Mouse (Mus musculus): Measurements from ENCODE around the gene Ank3. TPM values are rescaled to one million over a fixed set of nuclear protein-coding genes. Genes with fewer than 3 reads are reported as not detected.

The Ank3 gene
- polyA plus RNA-seq, 2 experiments from 2014 or later, result 1.1 to 1.2 TPM

DNA sequence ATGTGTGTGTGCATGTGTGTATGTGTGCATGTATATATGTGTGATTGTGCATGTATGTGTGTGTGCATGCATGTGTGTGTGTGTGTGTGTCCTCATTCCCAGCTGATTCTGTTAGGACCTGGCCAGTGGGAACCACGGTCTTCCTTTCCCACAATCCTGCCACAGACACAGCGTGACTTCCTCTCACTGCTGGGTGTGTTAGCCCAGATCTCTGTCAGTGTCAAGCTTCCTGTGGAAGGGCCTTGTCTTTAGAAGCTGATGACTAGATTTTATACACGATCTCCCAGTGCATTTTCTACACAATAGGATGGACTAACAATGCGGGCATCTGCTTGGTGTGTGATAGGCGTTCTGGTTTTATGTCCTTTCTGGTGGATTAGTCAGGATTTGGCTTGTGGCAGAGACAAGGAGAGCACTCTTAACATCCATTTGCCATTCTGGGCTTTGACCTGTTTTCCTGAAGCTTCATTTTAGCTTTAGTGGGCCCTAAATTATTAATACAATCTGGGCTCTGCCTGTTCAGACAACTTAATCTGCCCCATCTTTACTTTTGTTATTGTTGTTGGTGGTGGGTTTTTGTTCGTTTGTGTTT, 322.4 kb downstream of the Ank3 start:
- no peak for ATAC-seq

DNA sequence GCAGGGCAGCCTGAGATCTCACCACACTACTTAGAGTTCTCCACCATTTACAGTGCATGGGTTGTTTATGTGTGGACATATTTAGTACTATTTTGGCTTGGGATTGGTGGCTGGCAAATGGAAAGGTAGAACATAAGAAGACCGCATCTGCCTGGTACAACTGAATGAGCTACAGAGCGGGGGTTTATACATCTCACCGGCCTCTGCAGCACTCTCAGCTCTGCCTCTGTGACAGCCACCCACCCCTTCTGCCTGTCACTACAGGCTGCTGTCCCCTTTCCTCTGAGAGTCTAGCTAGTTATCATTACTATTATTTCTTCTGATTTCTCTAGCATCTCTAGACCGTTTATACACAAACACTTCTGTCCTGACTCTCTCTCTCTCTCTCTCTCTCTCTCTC, 325.6 kb downstream of the Ank3 start:
- no peak for ATAC-seq

DNA sequence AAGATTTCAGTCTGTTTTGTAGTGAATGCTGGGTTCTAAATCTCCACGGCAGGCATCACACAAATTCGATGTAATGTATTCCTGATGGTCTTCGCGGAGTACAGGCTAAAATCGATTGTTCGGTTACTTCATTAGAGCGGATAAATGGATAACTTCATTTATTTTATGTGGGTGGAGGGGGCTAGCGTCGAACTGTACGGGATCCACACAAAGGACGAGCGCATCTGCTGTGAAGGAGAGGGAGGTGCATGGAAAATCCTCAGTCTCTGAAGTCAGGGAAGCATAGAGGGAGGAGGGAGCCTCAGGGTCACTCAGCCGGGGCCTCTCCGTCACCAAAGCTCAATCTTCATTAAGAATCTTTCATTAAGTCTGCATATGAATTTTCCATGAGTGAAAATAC, 326.5 kb downstream of the Ank3 start:
- no peak for ATAC-seq

DNA sequence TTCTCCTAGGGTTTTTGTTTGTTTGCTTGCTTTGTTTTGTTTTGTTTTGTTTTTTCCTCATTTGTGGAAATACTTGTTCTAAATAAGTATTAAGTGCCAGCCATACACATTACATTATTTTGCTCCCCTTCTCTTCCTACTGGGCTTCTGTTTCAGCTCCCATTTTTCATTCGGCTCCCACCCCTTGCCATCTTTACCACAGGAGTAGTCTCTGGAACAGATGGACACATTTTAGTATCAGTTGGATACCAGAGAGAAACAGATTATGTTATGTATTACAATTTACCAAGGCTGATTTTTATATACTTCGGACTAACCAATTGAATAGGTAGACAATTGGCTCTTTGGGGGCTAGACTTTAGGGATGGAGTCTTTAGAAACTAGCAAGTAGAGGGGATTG, 327.7 kb downstream of the Ank3 start:
- no peak for ATAC-seq

DNA sequence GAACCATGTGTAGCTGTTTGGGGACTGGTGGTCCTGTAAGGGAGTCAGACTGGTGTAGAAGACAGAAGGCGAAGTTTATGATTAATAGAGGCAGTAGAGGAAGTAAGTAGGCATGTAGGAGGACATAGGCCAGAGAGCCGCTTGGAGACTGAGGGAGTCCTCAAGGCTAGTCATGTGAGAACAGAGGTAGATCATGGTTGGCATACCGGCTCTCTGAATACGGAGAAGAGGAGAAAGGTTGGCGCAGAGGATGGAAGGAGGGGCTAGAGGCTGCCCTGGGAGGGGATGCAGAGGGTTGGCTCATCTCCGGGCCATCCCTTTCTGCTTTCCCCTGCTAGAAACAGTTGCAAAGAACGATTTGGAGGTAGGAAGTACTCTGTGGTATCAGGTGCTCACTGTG, 328.2 kb downstream of the Ank3 start:
- no peak for ATAC-seq

DNA sequence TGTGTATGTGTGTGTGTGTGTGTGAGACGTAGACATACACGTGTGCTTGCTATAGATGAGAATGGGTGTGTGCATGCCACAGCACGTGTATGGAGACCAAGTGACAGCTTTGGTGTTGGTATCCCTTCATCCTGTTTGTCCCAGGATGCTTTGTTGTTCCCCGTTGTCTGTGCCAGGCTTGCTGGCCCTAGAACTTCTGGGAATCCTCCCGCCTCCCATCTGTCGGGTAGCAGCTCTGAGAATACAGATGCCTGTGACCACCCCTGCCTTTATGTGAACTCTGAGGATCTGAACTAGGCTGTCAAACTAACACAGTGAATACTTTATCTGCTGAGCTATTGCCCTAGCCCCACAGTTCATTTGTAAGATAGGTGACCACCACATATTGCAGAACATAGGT, 330.3 kb downstream of the Ank3 start:
- no peak for ATAC-seq

DNA sequence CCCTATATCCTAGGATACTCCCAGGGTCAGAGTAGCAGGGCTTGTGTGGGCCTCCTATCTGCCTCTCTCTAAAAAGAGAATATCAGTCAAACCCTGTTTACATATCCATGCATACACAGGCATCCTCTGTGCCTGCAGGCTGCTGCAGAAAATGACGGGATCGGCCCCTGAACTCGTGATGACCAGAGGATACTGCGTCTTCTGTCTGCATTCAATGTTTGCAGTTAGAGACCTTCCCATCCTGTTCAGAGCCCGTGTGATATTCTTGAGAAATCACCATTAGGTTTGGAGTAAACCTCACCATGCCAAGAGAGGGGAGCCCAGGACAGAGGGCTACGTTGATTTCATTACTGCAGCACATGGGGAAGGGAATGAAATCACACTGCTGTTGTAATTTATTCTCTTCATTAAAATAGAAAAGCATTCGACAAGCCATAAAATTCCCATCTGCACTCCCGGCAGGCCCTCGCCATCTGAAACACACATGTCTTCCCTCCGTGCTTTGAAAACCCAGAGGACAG, 331.8 kb downstream of the Ank3 start:
- no peak for ATAC-seq

DNA sequence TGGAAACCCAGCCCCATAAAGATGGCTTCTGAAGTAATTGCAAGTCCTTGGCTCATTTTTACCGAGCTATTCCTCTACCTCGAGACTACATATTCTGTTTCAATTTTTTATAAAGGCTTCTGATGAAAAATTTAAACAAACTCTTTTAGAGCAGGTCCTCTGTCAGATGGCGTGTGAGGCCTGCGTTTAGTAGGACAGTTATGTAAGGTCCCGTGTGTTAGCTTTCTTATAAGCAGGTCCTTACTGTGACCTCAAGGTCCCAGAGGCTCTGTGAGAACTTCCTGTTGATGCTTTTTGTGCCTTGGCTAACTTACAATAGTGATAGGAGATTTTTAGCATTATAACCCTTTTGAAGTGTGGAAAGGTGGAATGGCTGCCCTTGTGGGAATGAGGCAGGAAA, 332.8 kb downstream of the Ank3 start:
- no peak for ATAC-seq

DNA sequence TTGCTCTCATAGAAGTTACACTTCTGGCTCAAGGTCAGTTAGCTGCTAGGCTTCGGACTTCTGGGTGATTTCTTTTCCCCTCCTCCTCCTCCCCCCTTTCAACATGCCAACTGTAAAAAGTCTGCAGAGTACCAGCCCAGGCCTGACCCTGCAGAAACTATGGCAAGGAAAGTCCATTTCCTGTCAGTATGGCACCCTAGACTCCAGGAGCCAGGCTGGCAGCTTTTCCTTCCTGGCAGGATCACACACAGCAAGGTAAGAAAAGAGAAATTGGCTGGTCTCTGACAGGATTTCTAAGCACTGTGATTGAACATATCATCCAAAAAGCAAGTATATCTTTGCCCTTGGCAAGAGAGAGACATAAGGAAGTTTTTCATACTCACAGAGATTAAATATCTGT, 333.3 kb downstream of the Ank3 start:
- ATAC-seq, result no peak

DNA sequence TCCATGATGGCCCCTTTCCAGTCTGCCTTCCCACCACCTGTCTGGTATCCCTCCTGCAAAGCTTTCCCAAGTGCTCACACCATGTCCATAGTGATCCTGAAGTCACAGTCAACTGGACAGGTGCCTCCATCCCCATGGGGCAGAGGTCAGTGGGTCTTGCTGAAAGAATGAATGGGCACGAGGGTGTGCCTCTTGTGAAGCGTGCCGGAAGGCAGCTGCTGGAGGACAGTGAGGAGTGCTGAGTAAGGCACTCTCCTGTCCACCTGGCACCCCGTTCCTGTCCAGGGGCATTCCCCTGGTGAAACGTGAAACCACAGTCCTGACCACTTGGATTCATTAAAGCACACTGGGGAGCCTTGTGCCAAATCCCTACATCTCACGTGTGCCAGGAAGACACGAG, 337.7 kb downstream of the Ank3 start:
- no peak for ATAC-seq

DNA sequence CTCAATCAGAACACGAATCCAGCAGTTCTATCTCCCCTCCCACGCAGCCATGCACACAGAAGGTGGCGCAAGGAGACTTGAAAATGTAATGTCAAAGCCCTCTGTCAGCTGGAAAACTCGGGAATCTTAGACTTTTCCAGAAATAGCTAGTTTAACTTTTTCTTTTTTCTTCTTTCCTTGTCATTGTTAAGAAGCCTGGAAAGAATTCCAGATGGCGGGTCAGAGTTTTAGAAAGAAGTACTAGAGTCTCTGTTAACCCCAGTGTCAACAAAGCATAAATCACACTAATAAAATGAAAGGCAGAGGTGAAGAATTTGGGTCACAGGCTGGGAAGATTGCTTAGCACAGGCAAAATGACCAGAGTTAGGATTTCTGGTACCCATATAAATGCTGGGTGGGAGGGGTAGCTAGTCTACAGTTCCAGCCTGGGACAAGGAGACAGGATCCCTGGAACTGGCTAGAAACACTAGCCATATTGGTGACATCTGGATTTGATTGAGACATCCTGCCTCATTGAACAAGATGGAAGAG, 340.2 kb downstream of the Ank3 start:
- ATAC-seq, result no peak

DNA sequence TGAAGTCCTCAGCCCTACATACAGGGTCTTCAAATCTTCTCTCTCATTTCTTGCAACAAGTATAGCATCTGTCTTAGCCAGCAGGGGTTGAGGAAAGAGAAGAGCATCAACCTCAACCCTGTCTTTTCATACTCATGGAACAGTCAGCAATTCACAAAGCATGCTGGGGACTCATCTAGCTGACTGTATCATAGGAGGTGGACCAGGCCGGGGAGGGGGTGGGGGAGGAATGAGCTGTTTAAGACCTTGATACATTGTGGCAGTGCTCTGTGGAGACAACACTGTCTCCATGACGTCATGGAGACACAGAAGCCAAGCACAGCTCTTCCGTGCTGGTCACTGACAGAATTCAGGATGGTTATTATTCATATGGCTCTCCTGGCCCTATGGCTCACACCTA, 344.0 kb downstream of the Ank3 start:
- ATAC-seq, result no peak

DNA sequence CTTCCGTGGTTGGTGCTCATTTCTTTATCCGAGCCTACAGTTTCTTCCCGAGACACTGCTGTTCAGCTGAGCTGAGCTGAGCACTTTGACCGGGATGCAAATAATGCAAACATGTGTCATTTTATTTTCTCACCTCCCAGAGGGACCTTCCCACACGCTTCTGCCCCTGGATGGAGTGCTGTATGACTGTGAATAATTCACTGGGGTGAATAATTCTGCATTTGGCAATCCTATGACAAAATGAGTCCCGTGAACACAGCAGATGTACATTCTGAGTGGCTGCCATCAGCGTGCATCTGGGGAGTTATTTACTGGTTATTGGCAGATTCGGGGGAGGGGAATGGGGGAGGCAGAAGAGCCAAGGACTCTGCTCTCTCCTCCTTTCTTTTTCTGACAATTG, 345.6 kb downstream of the Ank3 start:
- no peak for ATAC-seq

DNA sequence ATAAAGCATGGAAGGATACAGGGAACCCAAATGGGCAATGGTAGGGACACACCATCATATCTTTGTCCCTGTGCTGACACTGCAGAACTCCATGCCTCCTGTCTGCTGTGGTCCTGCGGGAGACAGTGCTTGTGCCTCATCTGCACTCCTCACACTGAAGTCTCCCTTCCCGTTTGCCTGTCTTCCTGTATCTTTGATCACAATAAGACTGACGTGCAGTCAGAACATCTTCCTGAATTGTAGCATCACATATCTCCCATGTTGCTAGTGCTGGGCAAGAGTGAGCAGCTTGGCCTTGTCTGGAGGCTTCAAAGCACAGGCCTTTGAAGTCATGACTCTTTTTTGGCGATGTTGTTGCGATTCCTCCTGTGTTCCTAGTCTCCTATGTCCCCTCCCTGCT, 346.3 kb downstream of the Ank3 start:
- ATAC-seq, result no peak

DNA sequence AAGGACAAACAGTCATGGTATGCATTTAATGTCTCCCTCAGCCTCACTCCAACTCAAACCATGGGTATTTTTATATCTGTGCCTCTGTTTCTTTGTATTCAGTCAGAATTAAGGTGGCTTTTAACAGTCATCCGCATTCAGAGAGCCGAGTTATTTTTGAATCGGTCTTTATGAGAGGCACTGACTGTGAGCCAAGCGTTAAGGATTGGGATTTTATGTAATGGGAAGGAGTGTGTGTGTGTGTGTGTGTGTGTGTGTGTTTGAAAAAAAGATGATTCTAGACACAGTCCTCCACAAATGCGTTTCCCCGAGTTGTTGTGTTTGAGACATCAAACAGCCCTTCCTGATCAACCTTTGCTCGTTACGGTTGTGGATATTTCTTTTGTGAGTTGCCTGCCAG, 347.7 kb downstream of the Ank3 start:
- no peak for ATAC-seq

DNA sequence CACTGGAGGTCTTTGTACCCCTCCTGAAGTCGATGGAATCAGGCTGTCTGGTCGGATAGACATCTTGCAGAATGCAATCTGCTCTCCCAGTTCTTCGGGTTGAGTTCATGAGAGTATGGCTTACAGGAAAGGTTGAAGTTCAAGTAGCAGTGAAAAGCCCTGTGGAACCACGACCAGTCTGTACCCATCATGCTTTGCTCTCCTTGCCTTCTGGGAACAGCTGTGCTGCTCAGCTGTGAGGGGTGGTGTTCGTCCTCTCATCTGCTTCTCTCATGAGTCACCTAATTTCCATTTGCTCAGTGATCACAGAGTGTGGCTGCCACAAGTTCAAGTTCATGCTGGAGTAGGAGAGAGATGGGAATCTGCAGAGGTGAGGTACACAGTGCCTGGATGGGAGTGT, 348.2 kb downstream of the Ank3 start:
- ATAC-seq, result no peak

DNA sequence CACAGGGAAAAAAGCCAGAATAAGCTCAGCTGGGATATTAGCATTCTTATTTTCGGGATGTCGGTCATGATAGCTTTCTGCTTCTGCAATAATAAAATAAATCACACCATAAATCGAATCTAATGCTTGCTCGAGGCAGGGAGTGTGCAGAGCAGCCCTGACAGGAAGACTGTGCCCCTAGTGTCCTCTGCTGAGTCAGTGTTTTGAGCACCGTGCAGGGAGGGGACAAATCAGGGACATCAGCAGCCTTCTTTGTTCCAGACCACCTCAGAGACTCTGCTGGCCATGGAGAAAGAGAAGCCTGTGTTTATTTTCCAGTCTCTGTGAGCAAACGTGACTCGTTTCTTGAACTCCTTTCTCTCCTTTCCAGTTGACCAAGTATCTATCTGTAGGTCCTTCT, 352.8 kb downstream of the Ank3 start:
- ATAC-seq, result no peak

DNA sequence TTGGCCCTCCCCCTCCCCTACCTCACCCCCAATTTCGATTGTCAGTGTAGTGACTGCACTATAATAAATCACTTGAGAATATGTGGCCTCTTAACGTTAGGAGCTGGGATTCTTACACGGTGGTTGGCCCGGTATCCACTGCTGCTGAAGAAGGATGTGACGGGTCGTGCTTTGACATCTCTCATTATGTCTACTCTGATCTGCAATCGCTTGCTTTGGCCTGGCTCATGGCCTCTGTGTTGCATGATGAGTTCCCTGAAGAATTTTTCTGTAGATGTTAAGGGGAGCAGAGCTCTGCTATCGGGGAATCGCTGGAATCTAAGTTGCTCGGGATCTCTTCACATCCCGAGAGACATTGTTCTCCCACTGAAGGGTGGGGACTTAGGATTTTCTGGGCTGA, 354.9 kb downstream of the Ank3 start:
- no peak for ATAC-seq

DNA sequence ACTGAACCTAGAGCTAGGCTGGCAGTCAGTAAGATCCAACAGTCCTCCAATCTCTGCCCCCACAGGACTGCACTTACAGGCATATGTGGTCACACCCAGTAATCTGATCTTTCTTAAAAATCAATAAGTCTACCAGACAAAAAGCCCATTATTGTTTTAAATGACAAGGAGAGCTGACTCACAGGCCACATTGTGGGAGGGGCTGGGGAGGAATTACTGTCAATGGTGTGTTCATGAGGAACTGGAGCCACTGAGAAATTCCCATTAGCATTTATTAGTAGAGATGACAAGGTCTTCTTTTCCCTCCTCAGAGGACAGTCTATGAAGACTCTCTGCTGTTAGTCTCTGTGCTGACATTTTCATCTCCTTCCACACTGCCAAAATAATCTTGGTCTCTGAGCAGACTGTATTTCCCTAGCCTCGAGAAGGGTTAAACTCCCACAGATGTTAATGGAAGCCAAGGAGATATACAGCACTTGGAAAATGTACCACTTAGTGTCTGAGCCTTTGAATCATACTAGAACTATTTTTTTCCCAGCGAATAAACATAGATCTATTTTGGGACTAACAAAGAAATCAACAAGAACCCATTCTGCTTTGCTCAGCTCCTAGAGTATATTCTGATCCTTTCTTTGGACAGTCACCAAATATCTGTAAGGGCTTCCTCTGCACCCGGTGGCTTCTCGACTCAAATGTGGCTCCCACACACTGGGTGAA, 358.5 kb downstream of the Ank3 start:
- ATAC-seq, result no peak

DNA sequence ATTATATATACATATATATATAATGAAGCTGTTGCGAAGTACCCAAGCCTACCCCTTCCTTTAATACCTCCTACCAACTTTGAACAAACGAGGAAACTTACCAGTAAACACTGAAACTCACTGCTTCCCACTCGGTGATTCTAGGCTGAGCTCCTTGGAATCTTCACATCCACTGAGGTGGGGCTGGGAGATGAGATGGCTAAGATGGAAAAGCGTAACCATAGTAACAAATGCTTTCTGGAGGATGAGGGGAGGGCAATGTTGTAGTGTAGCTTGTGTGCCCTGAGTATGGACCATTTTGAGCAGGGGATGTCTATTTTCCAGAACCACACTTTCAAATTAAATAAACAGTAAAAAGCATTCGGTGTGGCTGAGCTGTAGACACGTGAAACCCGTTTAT, 364.4 kb downstream of the Ank3 start:
- no peak for ATAC-seq

DNA sequence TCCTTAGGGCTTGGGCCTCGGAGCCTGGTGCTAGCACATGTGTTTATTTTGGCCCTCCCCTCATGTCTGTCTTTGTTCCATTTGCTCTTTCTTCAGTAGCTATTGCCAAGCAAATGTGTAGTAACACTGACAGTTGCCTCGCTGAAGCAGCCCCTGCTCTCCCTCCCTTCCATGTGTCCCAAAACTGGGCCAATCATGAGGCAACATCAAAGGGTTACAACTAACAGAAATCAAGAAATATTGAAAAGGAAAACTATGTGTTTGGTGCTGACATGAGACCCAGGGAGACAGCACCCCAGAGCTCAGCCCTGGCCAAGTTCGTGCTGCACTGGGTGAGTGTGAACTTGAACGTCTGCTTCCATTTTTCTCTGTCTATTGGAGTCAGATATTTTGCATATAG, 365.8 kb downstream of the Ank3 start:
- no peak for ATAC-seq

DNA sequence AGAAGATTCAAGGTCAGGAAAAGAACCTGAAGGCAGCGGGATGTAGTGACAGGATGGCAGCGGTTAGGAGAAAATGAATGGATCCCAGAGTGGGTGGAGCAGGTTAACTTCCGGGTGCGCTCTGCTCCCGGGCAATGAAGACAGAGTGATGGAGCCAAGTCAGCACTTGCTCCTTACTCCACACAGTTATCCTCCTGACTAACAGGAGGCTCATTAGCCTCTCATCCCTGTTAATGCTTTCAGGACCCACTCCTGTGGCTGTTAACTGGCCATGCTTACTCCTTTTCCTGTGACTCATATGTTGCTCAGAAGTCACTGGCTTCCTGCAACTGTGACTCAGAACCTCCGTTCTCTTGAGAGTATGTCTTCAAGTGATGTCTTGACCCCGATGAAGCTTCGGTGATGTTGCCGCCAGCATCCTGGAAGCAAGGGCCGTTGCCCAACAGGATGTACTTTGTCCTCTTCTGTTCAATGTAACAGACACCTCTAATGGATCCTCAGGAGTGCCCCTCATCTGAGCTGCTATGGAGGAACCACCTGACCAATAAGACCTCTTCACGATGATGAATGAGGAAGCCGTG, 378.6 kb downstream of the Ank3 start:
- no peak for ATAC-seq

DNA sequence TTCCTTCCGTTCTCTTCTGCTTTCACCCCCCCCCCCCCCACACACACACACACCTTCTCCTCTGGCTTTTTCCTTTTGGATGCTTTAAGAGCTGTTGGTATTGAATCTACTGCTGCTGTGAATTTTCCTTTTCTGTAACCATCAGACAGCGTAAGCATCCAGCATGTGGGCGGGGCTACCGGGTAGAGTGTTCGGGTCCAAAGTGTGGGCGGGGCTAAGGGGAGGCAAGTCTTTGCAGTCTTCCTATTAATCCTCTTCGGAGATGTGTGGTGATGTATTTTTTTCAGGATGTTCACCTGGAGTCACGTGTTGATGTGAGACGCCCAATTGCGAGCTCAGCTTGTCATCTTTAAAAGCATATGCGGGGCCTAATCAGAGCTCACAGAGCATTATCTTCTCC, 379.2 kb downstream of the Ank3 start:
- ATAC-seq, result no peak

DNA sequence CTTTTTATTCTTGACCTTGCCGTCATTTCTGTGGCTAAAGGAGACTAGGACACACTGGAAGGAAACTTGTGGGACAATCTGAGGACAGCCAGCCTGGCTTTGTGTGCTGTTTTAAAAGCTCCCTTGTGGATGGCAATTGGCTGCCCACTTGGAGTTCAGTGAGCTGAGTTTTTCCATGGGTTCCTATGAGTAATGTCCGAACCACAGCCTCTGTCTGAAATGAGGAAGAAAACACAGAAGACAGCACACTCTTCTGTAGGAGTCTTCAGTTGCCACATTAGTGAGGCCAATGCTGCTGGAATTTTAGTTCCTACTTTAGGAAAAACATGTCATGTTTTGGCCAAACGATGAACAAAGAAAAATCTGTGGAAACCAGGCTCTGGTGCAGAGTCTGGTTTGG, 380.7 kb downstream of the Ank3 start:
- no peak for ATAC-seq
